Mouse (Mus musculus): ENCODE data around the gene Gpc6. TPM values are rescaled to one million over a fixed set of nuclear protein-coding genes. Genes with fewer than 3 reads are reported as not detected.

Gene Gpc6
- polyA plus RNA-seq, 1 experiment from 2014 or later = 24.6 TPM

DNA sequence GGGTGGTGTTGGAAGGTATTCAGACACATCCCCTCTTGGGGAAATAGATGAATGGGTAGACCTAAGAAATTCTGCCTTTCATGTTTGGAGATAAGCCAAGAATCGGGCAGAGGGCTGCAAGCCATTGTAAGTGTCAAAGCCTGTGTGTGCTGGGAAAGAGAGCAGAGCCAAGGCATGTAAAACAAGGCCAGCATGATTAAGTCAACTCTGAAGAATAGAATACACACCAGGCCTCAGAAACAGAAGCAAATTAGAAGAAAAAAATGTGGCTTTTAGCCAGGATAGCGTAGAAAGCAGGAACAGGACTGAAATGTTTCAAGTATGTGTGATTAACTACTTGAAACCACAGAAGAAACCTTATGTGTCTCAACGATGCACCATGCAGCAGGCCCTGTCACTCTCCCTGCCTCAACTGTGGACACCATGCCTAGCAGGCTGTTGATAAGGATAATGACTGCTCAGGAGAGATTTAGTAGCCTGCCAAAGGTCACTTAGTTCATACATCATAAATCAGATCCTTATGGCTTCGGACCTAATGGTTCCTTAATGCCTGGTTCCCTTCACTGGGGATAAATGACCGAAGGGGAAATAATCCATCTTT, 756.3 kb downstream of the Gpc6 start:
- no peaks in the 10 kb centered on the region for H3K9me3 ChIP-seq (replicated peaks)
- WGBS = 32% methylated on average over 5 of the region's 5 CpGs
- no peak overlapping the region for H3K4me2 ChIP-seq
- no peak overlapping the region for H3K27ac ChIP-seq (replicated peaks)
- H3K9ac ChIP-seq (replicated peaks) = no peak overlapping the region
- no peaks in the 10 kb centered on the region for H3K27me3 ChIP-seq (replicated peaks)
- no peak overlapping the region for H3K4me3 ChIP-seq (replicated peaks)
- 0 out of 2 replicates have a peak, but pooled peaks have one; percentile 21 for ATAC-seq (ENCODE audit: low FRiP score)
- no peaks in the 10 kb centered on the region for H3K36me3 ChIP-seq
- peaks cover 5% of the 10 kb centered on the region; the same call in 1 of the 2 replicates for H3K4me1 ChIP-seq

DNA sequence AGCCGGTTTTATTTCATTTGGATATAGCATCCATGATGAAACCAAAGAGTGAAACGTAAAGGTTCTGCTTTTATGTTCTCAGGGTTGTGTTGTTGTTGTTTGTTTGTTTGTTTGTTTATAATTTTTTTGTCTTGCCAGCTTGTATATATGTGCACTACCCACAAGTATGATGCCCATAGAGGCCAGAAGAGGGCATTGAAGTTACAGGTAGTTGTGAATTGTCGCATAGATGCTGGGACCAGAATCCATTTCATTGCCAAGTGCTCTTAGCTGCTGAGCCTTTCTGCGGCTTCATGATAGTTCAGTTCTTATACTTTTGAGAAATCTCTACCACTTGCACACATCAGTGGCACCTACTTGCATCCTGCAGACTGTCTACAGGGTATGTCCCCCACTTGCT, 758.0 kb downstream of the Gpc6 start:
- no peak overlapping the region for H3K27ac ChIP-seq (replicated peaks)
- H3K36me3 ChIP-seq = no peaks in the 10 kb centered on the region
- no peaks in the 10 kb centered on the region for H3K9me3 ChIP-seq (replicated peaks)
- H3K27me3 ChIP-seq (replicated peaks) = no peaks in the 10 kb centered on the region
- H3K4me3 ChIP-seq (replicated peaks) = no peak overlapping the region
- peaks cover 5% of the 10 kb centered on the region; the same call in 1 of the 2 replicates for H3K4me1 ChIP-seq
- H3K9ac ChIP-seq (replicated peaks) = no peak overlapping the region
- ATAC-seq (ENCODE audit: low FRiP score) = no peak
- WGBS = 94% methylated on average over 4 of the region's 4 CpGs
- H3K4me2 ChIP-seq = no peak overlapping the region

- H3K27ac ChIP-seq (replicated peaks) = no peak overlapping the region
- no peak overlapping the region for H3K4me3 ChIP-seq (replicated peaks)
- WGBS = 90% methylated on average over 6 of the region's 6 CpGs
- H3K27me3 ChIP-seq (replicated peaks) = no peaks in the 10 kb centered on the region
- no peaks in the 10 kb centered on the region for H3K9me3 ChIP-seq (replicated peaks)
- no peak overlapping the region for H3K9ac ChIP-seq (replicated peaks)
- H3K4me1 ChIP-seq = peaks cover 7% of the 10 kb centered on the region; the same call in 1 of the 2 replicates
- no peak overlapping the region for H3K4me2 ChIP-seq
- H3K36me3 ChIP-seq = no peaks in the 10 kb centered on the region
- no peak for ATAC-seq (ENCODE audit: low FRiP score)
Observed at GRCm38 (mm10) chr14:117689848-117690247, 764.7 kb downstream of the Gpc6 start.

DNA sequence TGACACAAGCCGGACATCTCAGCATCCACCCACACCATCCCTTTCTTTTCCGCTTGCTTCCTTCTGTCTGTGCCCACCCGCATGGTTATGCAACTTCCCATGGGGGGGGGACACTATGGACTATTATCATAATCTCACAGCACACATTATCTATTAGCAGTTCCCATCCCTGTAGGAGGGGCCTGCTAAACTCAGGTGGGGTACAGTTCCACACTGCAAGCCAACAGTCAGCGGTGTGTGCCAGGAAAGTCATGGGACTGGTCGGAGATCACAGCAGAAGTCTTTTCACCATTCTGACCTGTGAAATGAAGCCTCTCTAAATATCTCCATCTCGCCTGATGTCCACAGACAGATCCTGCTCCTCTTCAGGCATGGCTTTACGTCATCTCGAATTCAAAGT, 770.5 kb downstream of the Gpc6 start:
- 89% methylated on average over 8 of the region's 8 CpGs for WGBS
- no peaks in the 10 kb centered on the region for H3K9me3 ChIP-seq (replicated peaks)
- no peak for ATAC-seq (ENCODE audit: low FRiP score)
- no peak overlapping the region for H3K27ac ChIP-seq (replicated peaks)
- no peaks in the 10 kb centered on the region for H3K27me3 ChIP-seq (replicated peaks)
- H3K36me3 ChIP-seq = no peaks in the 10 kb centered on the region
- H3K9ac ChIP-seq (replicated peaks) = no peak overlapping the region
- no peak overlapping the region for H3K4me2 ChIP-seq
- H3K4me3 ChIP-seq (replicated peaks) = no peak overlapping the region
- H3K4me1 ChIP-seq = no peaks in the 10 kb centered on the region

DNA sequence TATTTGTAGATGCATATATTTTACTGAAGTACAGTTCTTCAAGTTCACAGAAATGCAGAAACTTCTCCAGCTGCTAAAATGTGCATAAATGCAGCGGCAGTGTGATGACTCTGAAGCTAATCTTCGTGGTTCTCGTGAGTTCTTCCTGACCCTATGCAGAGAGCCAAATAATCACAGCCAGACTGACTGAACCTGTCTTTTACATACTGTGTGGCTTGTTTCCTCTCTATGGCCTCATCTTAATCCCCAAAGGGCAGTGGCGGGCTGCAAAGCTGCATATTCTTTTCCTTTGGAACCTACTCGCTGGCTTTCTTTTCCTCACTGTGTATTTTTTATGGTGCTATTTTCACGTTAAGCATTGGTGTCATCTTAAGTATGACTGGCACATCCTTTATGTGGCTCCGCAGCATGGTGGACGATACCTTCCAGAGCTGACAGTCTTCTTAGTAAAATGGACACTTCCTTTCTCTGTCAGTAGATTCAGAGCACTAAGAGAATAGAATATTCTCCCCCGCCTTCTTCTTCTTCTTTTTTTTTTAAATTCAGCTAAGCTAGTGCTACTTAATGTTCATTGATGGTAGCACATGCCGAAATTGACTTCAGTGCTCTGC, 775.7 kb downstream of the Gpc6 start:
- Histone ChIP-seq H3K27me3 (replicated peaks) (no peaks in the 10 kb centered on the region), H3K27ac (replicated peaks) (no peak overlapping the region), H3K4me1 (no peaks in the 10 kb centered on the region), H3K4me3 (replicated peaks) (no peak overlapping the region), H3K9me3 (replicated peaks) (no peaks in the 10 kb centered on the region), H3K4me2 (no peak overlapping the region), H3K36me3 (no peaks in the 10 kb centered on the region), H3K9ac (replicated peaks) (no peak overlapping the region)
- no peak for ATAC-seq (ENCODE audit: low FRiP score)
- 86% methylated on average over 10 of the region's 10 CpGs for WGBS

GRCm38 (mm10) chr14:117708817-117709216, 783.7 kb downstream of the Gpc6 start:
- no peak overlapping the region for H3K4me3 ChIP-seq (replicated peaks)
- H3K9me3 ChIP-seq (replicated peaks) = no peaks in the 10 kb centered on the region
- H3K9ac ChIP-seq (replicated peaks) = no peak overlapping the region
- ATAC-seq (ENCODE audit: low FRiP score) = no peak
- no peak overlapping the region for H3K4me2 ChIP-seq
- H3K36me3 ChIP-seq = no peaks in the 10 kb centered on the region
- no peaks in the 10 kb centered on the region for H3K27me3 ChIP-seq (replicated peaks)
- 0 out of 2 replicates have a peak, but pooled peaks cover 4% of the 10 kb centered on the region for H3K4me1 ChIP-seq
- 68% methylated on average over 3 of the region's 3 CpGs for WGBS
- H3K27ac ChIP-seq (replicated peaks) = no peak overlapping the region

- 0 out of 2 replicates have a peak overlapping the region, but pooled peaks have one; percentile 3 for H3K4me2 ChIP-seq
- 67% methylated on average over 10 of the region's 10 CpGs for WGBS
- H3K27me3 ChIP-seq (replicated peaks) = no peaks in the 10 kb centered on the region
- H3K36me3 ChIP-seq = no peaks in the 10 kb centered on the region
- no peak overlapping the region for H3K27ac ChIP-seq (replicated peaks)
- H3K9me3 ChIP-seq (replicated peaks) = no peaks in the 10 kb centered on the region
- no peak overlapping the region for H3K4me3 ChIP-seq (replicated peaks)
- H3K4me1 ChIP-seq = 0 out of 2 replicates have a peak, but pooled peaks cover 4% of the 10 kb centered on the region
- no peak overlapping the region for H3K9ac ChIP-seq (replicated peaks)
- no peak for ATAC-seq (ENCODE audit: low FRiP score)
Observed at GRCm38 (mm10) chr14:117710463-117710911, 785.4 kb downstream of the Gpc6 start.

DNA sequence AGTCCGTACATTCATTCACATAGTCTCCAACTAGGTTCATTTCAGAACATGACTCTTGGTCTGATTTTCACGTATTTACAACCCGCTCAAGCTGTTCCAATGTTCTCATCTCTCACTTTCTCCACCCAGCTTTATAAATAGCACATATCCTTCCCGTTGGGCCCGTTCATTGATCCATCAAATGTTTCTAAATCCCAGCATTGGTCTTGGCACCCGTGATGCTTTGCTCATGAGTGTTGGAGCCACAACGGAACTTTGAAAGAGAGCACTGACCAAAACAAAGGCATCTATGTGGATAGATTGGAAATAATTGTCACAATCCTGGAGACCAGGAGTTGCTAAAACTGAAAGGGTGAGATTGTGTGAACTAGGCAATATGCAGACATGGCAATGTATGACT, 787.2 kb downstream of the Gpc6 start:
- no peak overlapping the region for H3K4me3 ChIP-seq (replicated peaks)
- H3K27me3 ChIP-seq (replicated peaks) = no peaks in the 10 kb centered on the region
- no peak overlapping the region for H3K9ac ChIP-seq (replicated peaks)
- H3K36me3 ChIP-seq = no peaks in the 10 kb centered on the region
- H3K27ac ChIP-seq (replicated peaks) = no peak overlapping the region
- no peaks in the 10 kb centered on the region for H3K9me3 ChIP-seq (replicated peaks)
- ATAC-seq (ENCODE audit: low FRiP score) = no peak
- WGBS = 90% methylated on average over 7 of the region's 7 CpGs
- no peak overlapping the region for H3K4me2 ChIP-seq
- 0 out of 2 replicates have a peak, but pooled peaks cover 4% of the 10 kb centered on the region for H3K4me1 ChIP-seq

DNA sequence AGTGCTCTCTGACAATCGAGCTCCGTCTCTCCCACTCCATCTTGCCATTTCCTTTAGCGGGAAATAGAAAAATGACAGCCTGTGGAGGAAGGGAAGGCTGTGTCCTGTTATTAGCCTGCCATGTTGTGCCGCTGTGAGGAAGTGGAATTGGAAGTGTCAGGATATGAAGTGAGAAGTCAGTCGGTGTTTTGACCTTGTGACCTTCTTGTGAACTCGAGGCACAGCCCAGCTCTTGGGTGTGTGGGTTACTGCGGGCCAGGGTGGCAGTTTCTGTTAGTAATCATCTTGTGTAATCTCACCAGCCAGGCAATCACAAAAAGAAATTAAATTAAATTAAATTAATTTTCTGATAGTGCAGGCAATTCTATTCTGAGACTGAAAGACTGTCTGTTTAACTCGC, 789.0 kb downstream of the Gpc6 start:
- H3K4me3 ChIP-seq (replicated peaks) = no peak overlapping the region
- no peak overlapping the region for H3K9ac ChIP-seq (replicated peaks)
- H3K36me3 ChIP-seq = no peaks in the 10 kb centered on the region
- 76% methylated on average over 8 of the region's 8 CpGs for WGBS
- no peaks in the 10 kb centered on the region for H3K27me3 ChIP-seq (replicated peaks)
- ATAC-seq (ENCODE audit: low FRiP score) = no peak
- 0 out of 2 replicates have a peak, but pooled peaks cover 4% of the 10 kb centered on the region for H3K4me1 ChIP-seq
- H3K4me2 ChIP-seq = no peak overlapping the region
- H3K27ac ChIP-seq (replicated peaks) = no peak overlapping the region
- no peaks in the 10 kb centered on the region for H3K9me3 ChIP-seq (replicated peaks)

GRCm38 (mm10) chr14:117716305-117716704, 791.2 kb downstream of the Gpc6 start:
- H3K4me1 ChIP-seq = no peaks in the 10 kb centered on the region
- H3K9me3 ChIP-seq (replicated peaks) = no peaks in the 10 kb centered on the region
- no peak overlapping the region for H3K9ac ChIP-seq (replicated peaks)
- H3K36me3 ChIP-seq = no peaks in the 10 kb centered on the region
- H3K27ac ChIP-seq (replicated peaks) = no peak overlapping the region
- no peak for ATAC-seq (ENCODE audit: low FRiP score)
- no peak overlapping the region for H3K4me2 ChIP-seq
- H3K27me3 ChIP-seq (replicated peaks) = no peaks in the 10 kb centered on the region
- WGBS = 93% methylated on average over 3 of the region's 3 CpGs
- H3K4me3 ChIP-seq (replicated peaks) = no peak overlapping the region

DNA sequence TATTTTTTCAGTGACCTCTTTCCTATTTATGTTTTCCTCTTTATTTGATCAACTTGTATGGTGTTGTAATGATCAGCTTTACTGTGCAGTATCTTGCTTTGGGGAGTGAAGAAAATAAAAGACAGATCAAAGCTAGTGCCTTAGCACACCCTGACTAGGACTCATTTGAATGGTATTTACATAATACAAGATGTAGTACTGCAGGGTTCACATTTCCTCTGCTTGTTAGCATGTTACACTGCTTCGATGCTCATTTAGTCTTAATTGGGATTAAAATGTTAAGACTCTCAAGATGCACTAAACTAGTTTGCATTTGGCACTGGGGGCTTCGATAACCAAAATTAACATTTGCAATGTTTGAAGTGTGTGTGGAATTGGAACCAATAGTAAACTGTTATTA, 803.6 kb downstream of the Gpc6 start:
- WGBS = 86% methylated on average over 2 of the region's 2 CpGs
- no peaks in the 10 kb centered on the region for H3K9me3 ChIP-seq (replicated peaks)
- no peaks in the 10 kb centered on the region for H3K36me3 ChIP-seq
- H3K4me1 ChIP-seq = no peaks in the 10 kb centered on the region
- no peak overlapping the region for H3K4me3 ChIP-seq (replicated peaks)
- no peak for ATAC-seq (ENCODE audit: low FRiP score)
- no peak overlapping the region for H3K4me2 ChIP-seq
- no peak overlapping the region for H3K27ac ChIP-seq (replicated peaks)
- H3K27me3 ChIP-seq (replicated peaks) = no peaks in the 10 kb centered on the region
- no peak overlapping the region for H3K9ac ChIP-seq (replicated peaks)

DNA sequence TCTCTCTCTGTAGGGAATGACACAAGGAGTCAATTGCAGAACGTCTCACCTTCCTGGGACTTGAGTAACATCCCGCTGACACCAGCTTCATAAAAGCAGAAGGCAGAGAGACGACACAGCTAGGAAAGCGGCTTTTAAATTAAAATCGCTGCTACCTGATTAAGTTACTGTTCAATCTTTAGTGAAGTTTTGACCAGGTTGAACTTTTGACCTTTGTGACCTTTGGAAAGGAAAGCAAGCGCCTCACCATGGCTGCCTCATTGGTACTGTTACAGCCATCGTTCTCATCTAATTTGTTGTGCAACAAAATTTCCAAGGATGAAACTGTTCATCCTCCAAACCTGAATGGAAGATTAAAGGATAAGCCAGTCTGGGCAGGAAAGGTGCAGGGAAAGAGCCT, 830.1 kb downstream of the Gpc6 start:
- Histone ChIP-seq H3K4me2 (no peak overlapping the region), H3K9me3 (replicated peaks) (no peaks in the 10 kb centered on the region), H3K27me3 (replicated peaks) (no peaks in the 10 kb centered on the region), H3K4me3 (replicated peaks) (no peak overlapping the region), H3K36me3 (no peaks in the 10 kb centered on the region), H3K9ac (replicated peaks) (no peak overlapping the region), H3K4me1 (peaks cover 5% of the 10 kb centered on the region; the same call in 1 of the 2 replicates), H3K27ac (replicated peaks) (no peak overlapping the region)
- no peak for ATAC-seq (ENCODE audit: low FRiP score)
- 86% methylated on average over 7 of the region's 7 CpGs for WGBS
